Mouse (Mus musculus) liver, embryonic 14.5 days (tissue): ENCODE data around the gene Mettl8.

Source experiments
- CTCF ChIP-seq: IDR thresholded peaks from 2 replicates; pipeline ENCODE4 v1.5.1; 2016; ENCODE audit warnings: antibody characterized with exemption, low read depth, control low read depth
- EP300 ChIP-seq: IDR thresholded peaks from 2 replicates; pipeline ENCODE4 v1.6.1; 2016; ENCODE audit warnings: antibody characterized with exemption, low read depth

- TF ChIP-seq CTCF (no peak), EP300 (no peak)
Measured at GRCm38 (mm10) chr2:70998771-70999170, 56.6 kb downstream of the Mettl8 start.
